Mouse (Mus musculus): Measurements from ENCODE around the gene Lin37. TPM values are rescaled to one million over a fixed set of nuclear protein-coding genes. Genes with fewer than 3 reads are reported as not detected.

Gene Lin37
- 10 to 100 TPM; 46.4 to 50.1 TPM for total RNA-seq (2021)

GRCm38 (mm10) chr7:30559443-30559954, at the start of gene Lin37:
Gene Lin37, minus strand, starts transcription at chr7:30559838.
- DNase-seq = peak; percentile 97 to 99

- no peak for DNase-seq
These were observed 48.8 kb upstream of the Lin37 start for GRCm38 (mm10) chr7:30608476-30608875.

- DNase-seq = no peak
These were observed 48.2 kb upstream of the Lin37 start for GRCm38 (mm10) chr7:30607706-30608309.

DNA sequence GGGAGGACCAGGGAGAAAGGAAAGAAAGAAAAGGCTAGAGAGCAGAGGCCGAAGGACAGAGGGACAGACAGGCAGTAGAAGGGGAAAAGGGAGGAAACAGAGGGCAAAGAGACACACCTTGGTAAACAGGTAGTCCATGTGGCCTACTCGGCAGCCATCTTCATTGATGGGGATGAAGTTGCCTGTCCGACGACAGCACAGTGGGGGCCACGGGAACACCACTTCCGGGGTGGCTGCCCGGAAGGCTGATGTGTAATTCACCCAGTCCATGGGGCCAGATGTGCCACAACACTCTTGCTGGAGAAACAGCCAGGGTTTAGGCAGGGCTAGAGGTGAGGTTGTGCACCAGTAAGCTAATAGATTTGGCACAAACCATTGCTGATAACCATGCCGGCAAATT, 45.3 kb upstream of the Lin37 start:
- DNase-seq = no peak

GRCm38 (mm10) chr7:30604424-30604823, 44.8 kb upstream of the Lin37 start:
- no peak for DNase-seq

GRCm38 (mm10) chr7:30602583-30602982, 42.9 kb upstream of the Lin37 start:
- no peak for DNase-seq

- DNase-seq = no peak
These were observed 41.0 kb upstream of the Lin37 start for GRCm38 (mm10) chr7:30600651-30601050.

- DNase-seq = peak; percentile 89 to 92
These were observed 40.3 kb upstream of the Lin37 start for GRCm38 (mm10) chr7:30599933-30600353.

DNA sequence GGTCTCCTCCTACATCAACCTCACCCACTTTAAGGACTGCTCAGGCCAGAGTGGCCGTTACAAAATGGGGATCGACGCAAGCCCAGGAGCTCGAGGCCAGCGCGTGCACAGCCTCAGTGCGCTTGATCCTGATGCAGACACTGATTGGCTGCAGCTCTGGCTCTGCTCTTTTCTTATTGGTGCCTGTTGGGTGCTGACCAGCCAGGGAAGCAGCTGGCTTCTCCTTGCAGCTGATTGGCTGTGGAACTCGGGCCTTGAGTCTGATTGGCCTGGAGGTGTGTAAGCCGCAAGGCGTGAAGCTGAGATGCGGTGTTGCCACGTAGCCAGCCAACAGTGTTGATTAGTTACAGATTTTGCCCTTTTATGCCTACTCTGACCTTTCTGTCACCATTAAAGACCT, 39.1 kb upstream of the Lin37 start, which contains the start of gene Zbtb32:
Zbtb32 (minus strand) TSS at position 124 of the 400 bp plus-strand sequence.
- no peak for DNase-seq

GRCm38 (mm10) chr7:30596811-30597210, 37.2 kb upstream of the Lin37 start:
- DNase-seq = no peak

- DNase-seq = no peak
These were observed 36.5 kb upstream of the Lin37 start for GRCm38 (mm10) chr7:30596093-30596492.

GRCm38 (mm10) chr7:30594510-30595024, 34.9 kb upstream of the Lin37 start:
- DNase-seq = no peak

DNA sequence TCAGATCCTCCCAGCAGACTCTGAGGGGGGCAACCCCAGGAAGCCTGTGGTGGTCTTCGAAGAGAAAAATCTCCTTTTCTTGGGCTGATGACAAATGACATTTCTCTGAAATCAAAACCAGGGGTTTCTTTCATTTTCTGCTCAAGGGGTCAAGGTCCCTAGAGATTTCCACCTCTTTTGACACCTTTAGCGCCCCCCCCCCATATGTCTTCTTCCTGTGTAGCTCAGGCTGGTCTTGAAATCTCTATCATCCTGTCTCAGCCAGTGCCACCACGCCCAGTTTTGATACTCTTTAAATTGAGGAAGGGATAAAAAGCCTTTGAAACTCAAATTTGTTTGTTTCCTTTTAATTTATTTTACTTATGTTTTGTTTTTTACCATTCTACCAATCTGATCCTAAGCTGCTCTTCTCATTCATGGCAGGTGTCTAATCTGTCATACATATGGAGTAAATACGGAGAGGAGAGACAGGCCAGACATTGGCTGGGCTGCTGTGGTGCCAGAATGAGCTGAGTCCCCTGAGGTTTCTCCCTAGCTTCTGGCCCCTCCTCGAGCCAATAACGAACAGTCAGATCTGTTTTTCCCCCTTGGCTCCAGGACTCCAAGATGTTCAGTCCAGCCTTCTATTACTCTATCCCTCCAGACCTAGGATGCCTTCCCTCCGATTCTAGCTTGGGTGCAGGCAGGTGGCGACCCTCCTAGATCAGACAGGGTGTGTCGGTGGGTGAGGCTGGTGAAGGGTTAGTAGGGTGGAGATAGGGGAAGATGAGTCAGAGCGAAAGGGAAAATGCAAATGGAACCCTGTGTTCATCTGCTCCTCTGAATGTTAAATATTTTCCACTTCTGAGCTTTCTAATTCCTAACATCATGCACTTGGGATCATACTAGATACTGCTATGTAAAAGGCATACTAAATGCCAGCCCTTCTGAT, 34.2 kb upstream of the Lin37 start:
- no peak for DNase-seq

GRCm38 (mm10) chr7:30592772-30593423, 33.3 kb upstream of the Lin37 start:
- no peak for DNase-seq

DNA sequence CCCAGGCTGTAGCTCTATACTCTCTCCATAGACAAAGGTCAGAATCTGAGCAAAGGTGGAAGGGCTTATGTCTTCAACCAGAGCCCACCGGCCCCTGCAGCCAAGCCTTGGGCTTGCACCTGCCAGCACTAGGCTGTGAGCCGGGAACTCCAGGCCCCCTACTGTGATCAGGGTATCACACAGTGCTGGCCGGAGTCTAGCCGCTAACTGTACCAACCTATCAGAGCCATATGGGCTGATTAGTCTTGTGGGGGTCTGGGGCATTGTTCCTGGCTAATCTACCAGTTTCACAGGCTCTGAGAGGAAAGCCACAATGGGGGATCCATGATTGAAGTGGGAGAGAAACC, 31.9 kb upstream of the Lin37 start:
- DNase-seq = no peak

GRCm38 (mm10) chr7:30590927-30591604, 31.4 kb upstream of the Lin37 start:
- no peak for DNase-seq

GRCm38 (mm10) chr7:30589435-30590301, 30.0 kb upstream of the Lin37 start:
- DNase-seq = peak; percentile 80

DNA sequence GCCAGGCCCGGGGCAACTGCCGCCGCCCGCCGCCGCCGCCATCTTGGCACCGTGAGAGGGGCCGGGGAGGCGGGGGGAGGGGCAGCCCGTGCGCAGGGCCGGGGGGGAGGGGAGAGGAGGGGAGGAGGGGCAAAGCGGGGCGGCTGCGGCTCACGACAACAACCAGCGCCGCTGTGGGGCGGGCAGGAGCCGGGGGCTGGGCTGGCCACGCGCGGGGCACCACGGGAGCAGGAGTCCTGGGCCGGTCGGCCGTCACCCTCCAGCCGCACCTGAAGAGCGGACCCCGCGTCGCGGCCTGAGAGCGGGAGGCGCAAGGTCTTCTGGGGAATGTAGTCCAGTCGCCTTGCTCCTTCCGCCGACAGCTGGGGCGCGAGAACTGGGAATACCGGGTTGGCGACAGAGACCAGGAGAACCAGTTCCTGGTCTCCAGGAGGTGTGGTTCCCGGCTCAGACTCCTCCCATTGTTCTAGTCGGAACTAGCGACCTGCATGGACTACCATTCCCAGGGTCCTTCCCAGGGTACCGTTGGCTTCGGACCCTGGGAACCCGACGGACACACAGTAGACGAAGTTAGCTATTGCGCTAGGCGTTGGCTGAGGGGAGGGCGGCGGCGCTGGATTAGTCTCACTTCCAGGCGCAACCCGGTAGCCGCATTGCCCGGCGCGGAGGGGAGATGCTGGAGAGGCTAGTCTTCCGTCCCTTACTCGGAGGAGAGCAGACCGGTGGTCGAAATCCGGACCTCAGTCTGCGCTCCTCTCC, 29.2 kb upstream of the Lin37 start, which contains the start of gene Kmt2b:
Kmt2b (minus strand) TSS at position 51 of the 759 bp plus-strand sequence.
- peak; percentile 96 for DNase-seq

GRCm38 (mm10) chr7:30587842-30588667, 28.4 kb upstream of the Lin37 start:
- peak; percentile 59 to 65 for DNase-seq

Data from layer of hippocampus, postnatal 36 days (tissue).